Mouse (Mus musculus) spleen, postnatal 36 days (tissue): ENCODE results near the gene Copz2.
A peak's percentile ranks its signal among the peaks of the same experiment; 100 is the strongest.

Source experiments
- DNase-seq, 2 experiments: peaks; one replicate each; pipeline ENCODE4 v3.0.0; 2022; ENCODE audit warnings: low spot score in 2 of 2, mixed read lengths in 1 of 2

The Copz2 gene

GRCm38 (mm10) chr11:96863206-96863995 lies 13.7 kb downstream of the Copz2 start:
- DNase-seq: no peak

GRCm38 (mm10) chr11:96867149-96867548 lies 17.5 kb downstream of the Copz2 start:
- peak; percentile 19 to 28 for DNase-seq

GRCm38 (mm10) chr11:96872441-96873379 lies 23.0 kb downstream of the Copz2 start:
- no peak for DNase-seq

GRCm38 (mm10) chr11:96873601-96874140 lies 24.0 kb downstream of the Copz2 start:
- no peak for DNase-seq

- DNase-seq: no peak
These were observed 25.6 kb downstream of the Copz2 start for GRCm38 (mm10) chr11:96875270-96875669.

- DNase-seq: peak; percentile 12 to 27
These were observed 26.1 kb downstream of the Copz2 start for GRCm38 (mm10) chr11:96875745-96876144.

- no peak for DNase-seq
These were observed 26.8 kb downstream of the Copz2 start for GRCm38 (mm10) chr11:96876300-96877040.

- DNase-seq: no peak
These were observed 27.4 kb downstream of the Copz2 start for GRCm38 (mm10) chr11:96877071-96877470.

- no peak for DNase-seq
These were observed 29.0 kb downstream of the Copz2 start for GRCm38 (mm10) chr11:96878715-96879114.

GRCm38 (mm10) chr11:96879359-96879758 lies 29.7 kb downstream of the Copz2 start:
- no peak for DNase-seq

GRCm38 (mm10) chr11:96880296-96880695 lies 30.6 kb downstream of the Copz2 start:
- DNase-seq: no peak

GRCm38 (mm10) chr11:96885901-96886340 lies 36.3 kb downstream of the Copz2 start:
- DNase-seq: no peak

GRCm38 (mm10) chr11:96886942-96887546 lies 37.4 kb downstream of the Copz2 start:
- DNase-seq: no peak

GRCm38 (mm10) chr11:96891784-96892527 lies 42.3 kb downstream of the Copz2 start:
- no peak for DNase-seq

GRCm38 (mm10) chr11:96893203-96893842 lies 43.7 kb downstream of the Copz2 start:
- DNase-seq: no peak

GRCm38 (mm10) chr11:96895886-96896285 lies 46.2 kb downstream of the Copz2 start:
- no peak for DNase-seq

- DNase-seq: no peak
These were observed 50.0 kb downstream of the Copz2 start for GRCm38 (mm10) chr11:96899449-96900306.

- DNase-seq: no peak
These were observed 51.7 kb downstream of the Copz2 start for GRCm38 (mm10) chr11:96901332-96901731.
